Mouse (Mus musculus) MEL (cell line): ENCODE measurements around the gene 1110065P20Rik. TPM values are rescaled to one million over a fixed set of nuclear protein-coding genes. Genes with fewer than 3 reads are reported as not detected.

ENCODE experiments used
- DNase-seq: peaks from one replicate; pipeline ENCODE4 v3.0.0; 2011; ENCODE audit warnings: low read depth, low spot score
- H3K27ac ChIP-seq: 2 replicates; pipeline ENCODE4 v1.5.1; 2012; ENCODE audit warnings: low read depth, mild to moderate bottlenecking, control low read depth, low read length, moderate library complexity; ENCODE audit not compliant: control insufficient read depth
- H3K27me3 ChIP-seq, 2 experiments: fragments of 150-350 bp in 1 of 2; sonication (generic) in 1 of 2; 2 replicates each; pipeline ENCODE4 v1.6.1; 2012; ENCODE audit warnings: low read length in 2 of 2, mild to moderate bottlenecking in 2 of 2, improper control_type of control experiment in 1 of 2, moderate library complexity in 1 of 2; ENCODE audit not compliant: insufficient read depth in 2 of 2, control insufficient read depth in 1 of 2
- H3K36me3 ChIP-seq, 2 experiments: 2 replicates each; pipeline ENCODE4 v1.6.1; 2012 to 2014; ENCODE audit warnings: low read length in 2 of 2, improper control_type of control experiment in 1 of 2, inconsistent platforms in 1 of 2, mild to moderate bottlenecking in 1 of 2; ENCODE audit not compliant: insufficient read depth in 2 of 2, control insufficient read depth in 1 of 2
- H3K4me1 ChIP-seq, 2 experiments: fragments of 150-350 bp in 1 of 2; sonication (generic) in 1 of 2; 2 replicates each; pipeline ENCODE4 v1.6.1; 2012; ENCODE audit warnings: low read length in 2 of 2, improper control_type of control experiment in 1 of 2, mild to moderate bottlenecking in 1 of 2; ENCODE audit not compliant: insufficient read depth in 2 of 2, control insufficient read depth in 1 of 2
- H3K4me3 ChIP-seq, 2 experiments: fragments of 150-350 bp in 1 of 2; sonication (generic) in 1 of 2; 2 replicates each; pipeline ENCODE4 v1.5.1; 2012; ENCODE audit warnings: low read depth in 2 of 2, low read length in 2 of 2, mild to moderate bottlenecking in 2 of 2, moderate library complexity in 2 of 2, control low read depth in 1 of 2, improper control_type of control experiment in 1 of 2; ENCODE audit not compliant: control insufficient read depth in 1 of 2, insufficient read depth in 1 of 2
- H3K79me2 ChIP-seq: 2 replicates; pipeline ENCODE4 v1.6.1; 2012; ENCODE audit warnings: mild to moderate bottlenecking, low read length, moderate library complexity; ENCODE audit not compliant: control insufficient read depth, poor library complexity, insufficient read depth
- H3K9ac ChIP-seq: 2 replicates; pipeline ENCODE4 v1.6.1; 2012; ENCODE audit warnings: low read depth, mild to moderate bottlenecking, control low read depth, low read length, moderate library complexity; ENCODE audit not compliant: control insufficient read depth, poor library complexity, severe bottlenecking
- H3K9me3 ChIP-seq: fragments of 150-350 bp; sonication (generic); replicated peaks from 2 replicates; pipeline ENCODE4 v1.6.1; 2012; ENCODE audit warnings: mild to moderate bottlenecking, low read length, improper control_type of control experiment, moderate library complexity; ENCODE audit not compliant: insufficient read depth
- BHLHE40 ChIP-seq: IDR thresholded peaks from 2 replicates; pipeline ENCODE4 v1.6.1; 2012; ENCODE audit warnings: low read depth, mild to moderate bottlenecking, inconsistent platforms, low read length, improper control_type of control experiment, borderline replicate concordance
- CTCF ChIP-seq, 3 experiments: IDR thresholded peaks in 2 of 3; conservative IDR thresholded peaks in 1 of 3; 2 replicates each; pipeline ENCODE4 v1.5.1; 2011 to 2012; ENCODE audit warnings: low read length in 3 of 3, low read depth in 2 of 3, mild to moderate bottlenecking in 2 of 3, improper control_type of control experiment in 1 of 3, inconsistent platforms in 1 of 3, mixed read lengths in 1 of 3, moderate library complexity in 1 of 3; ENCODE audit not compliant: control insufficient read depth in 1 of 3, insufficient read depth in 1 of 3, poor library complexity in 1 of 3, severe bottlenecking in 1 of 3
- E2F4 ChIP-seq: IDR thresholded peaks from 2 replicates; pipeline ENCODE4 v1.6.1; 2011; ENCODE audit warnings: low read depth, low read length, improper control_type of control experiment, borderline replicate concordance
- ELF1 ChIP-seq: IDR thresholded peaks from 2 replicates; pipeline ENCODE4 v1.6.1; 2014; ENCODE audit warnings: low read depth, mild to moderate bottlenecking, inconsistent platforms, low read length, improper control_type of control experiment, moderate library complexity
- EP300 ChIP-seq, 2 experiments: IDR thresholded peaks; 2 replicates each; pipeline ENCODE4 v1.6.1; 2011; ENCODE audit warnings: improper control_type of control experiment in 2 of 2, low read length in 2 of 2, low read depth in 1 of 2, mild to moderate bottlenecking in 1 of 2
- ETS1 ChIP-seq: IDR thresholded peaks from 2 replicates; pipeline ENCODE4 v1.6.1; 2012; ENCODE audit warnings: low read depth, mild to moderate bottlenecking, inconsistent platforms, low read length, improper control_type of control experiment, moderate library complexity
- JUND ChIP-seq: IDR thresholded peaks from 2 replicates; pipeline ENCODE4 v1.6.1; 2011; ENCODE audit warnings: low read depth, mild to moderate bottlenecking, improper control_type of control experiment, low read length
- MAFK ChIP-seq: IDR thresholded peaks from 2 replicates; pipeline ENCODE4 v1.6.1; 2011; ENCODE audit warnings: low read depth, mild to moderate bottlenecking, low read length, improper control_type of control experiment, borderline replicate concordance
- MAZ ChIP-seq: IDR thresholded peaks from 2 replicates; pipeline ENCODE4 v1.6.1; 2012; ENCODE audit warnings: low read depth, mild to moderate bottlenecking, inconsistent platforms, low read length, improper control_type of control experiment
- MXI1 ChIP-seq: IDR thresholded peaks from 2 replicates; pipeline ENCODE4 v1.6.1; 2011; ENCODE audit warnings: mild to moderate bottlenecking, low read depth, low read length, improper control_type of control experiment
- MYC ChIP-seq: IDR thresholded peaks from 2 replicates; pipeline ENCODE4 v1.6.1; 2011; ENCODE audit warnings: low read depth, mild to moderate bottlenecking, low read length, improper control_type of control experiment, moderate library complexity
- NRF1 ChIP-seq: IDR thresholded peaks from 2 replicates; pipeline ENCODE4 v1.6.1; 2014; ENCODE audit warnings: low read depth, mild to moderate bottlenecking, inconsistent platforms, low read length, improper control_type of control experiment, moderate library complexity; ENCODE audit not compliant: poor library complexity, insufficient read depth, severe bottlenecking
- POLR2A ChIP-seq, 2 experiments: IDR thresholded peaks; 2 replicates each; pipeline ENCODE4 v1.6.1; 2011 to 2012; ENCODE audit warnings: low read length in 2 of 2, mild to moderate bottlenecking in 2 of 2, control low read depth in 1 of 2, improper control_type of control experiment in 1 of 2, low read depth in 1 of 2, moderate library complexity in 1 of 2; ENCODE audit not compliant: control insufficient read depth in 1 of 2, insufficient read depth in 1 of 2, poor library complexity in 1 of 2
- POLR2AphosphoS2 ChIP-seq: IDR thresholded peaks from 2 replicates; pipeline ENCODE4 v1.6.1; 2011; ENCODE audit warnings: low read length, improper control_type of control experiment
- RAD21 ChIP-seq: IDR thresholded peaks from 2 replicates; pipeline ENCODE4 v1.6.1; 2011; ENCODE audit warnings: mild to moderate bottlenecking, low read depth, low read length, improper control_type of control experiment
- SMC3 ChIP-seq: IDR thresholded peaks from 2 replicates; pipeline ENCODE4 v1.6.1; 2011; ENCODE audit warnings: low read depth, low read length, improper control_type of control experiment
- TAL1 ChIP-seq: IDR thresholded peaks from 2 replicates; pipeline ENCODE4 v1.6.1; 2012; ENCODE audit warnings: mild to moderate bottlenecking, inconsistent platforms, low read length, moderate library complexity, mixed read lengths
- UBTF ChIP-seq: IDR thresholded peaks from 2 replicates; pipeline ENCODE4 v1.6.1; 2012; ENCODE audit warnings: low read depth, mild to moderate bottlenecking, inconsistent platforms, low read length, improper control_type of control experiment, moderate library complexity, borderline replicate concordance; ENCODE audit not compliant: insufficient read depth
- ZC3H11A ChIP-seq: IDR thresholded peaks from 2 replicates; pipeline ENCODE4 v1.6.1; 2012; ENCODE audit warnings: low read depth, mild to moderate bottlenecking, inconsistent platforms, low read length, improper control_type of control experiment
- ZNF384 ChIP-seq: IDR thresholded peaks from 2 replicates; pipeline ENCODE4 v1.6.1; 2012; ENCODE audit warnings: low read depth, mild to moderate bottlenecking, inconsistent platforms, low read length, improper control_type of control experiment
- polyA plus RNA-seq, 2 experiments: library from polyadenylated mRNA; stranded (reverse) in 1 of 2; unstranded in 1 of 2; fragments of >175 nt in 1 of 2; fragments of >200 nt in 1 of 2; gene quantifications; 2 replicates each; pipeline versions ENCODE4 v1.2.1 to v1.2.4; 2012; ENCODE audit warnings: low replicate concordance in 2 of 2, low read depth in 1 of 2; ENCODE audit not compliant: insufficient read length in 2 of 2, insufficient read depth in 1 of 2, missing spikeins in 1 of 2
- total RNA-seq: library from RNA; depleted of rRNA; stranded (reverse); fragments of 300-350 nt; gene quantifications from 2 replicates; pipeline ENCODE4 v1.2.3, GENCODE M21; 2012

Gene 1110065P20Rik
- total and polyA plus RNA-seq, 3 experiments = 43.4 to 50.9 TPM; not detected in 1

- TF ChIP-seq ELF1 = 0 out of 2 replicates have a peak, but pooled peaks have one; percentile 35
- TF ChIP-seq MXI1 = peak; percentile 94
- peak in 1 of 2 experiments; percentile 57; a peak in 2 of 4 replicates for TF ChIP-seq EP300 (IDR thresholded peaks at IDR 0.05; ENCODE audit: low read depth in 1 of 2, low read length in 2 of 2)
- TF ChIP-seq MAFK = no peak
- no peak for TF ChIP-seq POLR2A (IDR thresholded peaks at IDR 0.05; ENCODE audit: control insufficient read depth in 1 of 2, insufficient read depth in 1 of 2, low read depth in 1 of 2, low read length in 2 of 2, poor library complexity in 1 of 2)
- peak; percentile 57 for TF ChIP-seq ZC3H11A
- TF ChIP-seq BHLHE40 = no peak
- no peak; the same call in 1 of the 2 replicates for TF ChIP-seq POLR2AphosphoS2
- TF ChIP-seq SMC3 = peak; percentile 67
These were observed 3.4 kb downstream of the 1110065P20Rik start (continued) for GRCm38 (mm10) chr4:124847573-124847972.

GRCm38 (mm10) chr4:124843493-124843892, 7.5 kb downstream of the 1110065P20Rik start:
- Histone ChIP-seq H3K27me3 (no peaks in the 10 kb centered on the region), H3K36me3 (peaks cover 1 to 2% of the 10 kb centered on the region in 2 experiments; a peak in 1 of 4 replicates), H3K9ac (no peak overlapping the region), H3K79me2 (no peaks in the 10 kb centered on the region), H3K9me3 (no peaks in the 10 kb centered on the region), H3K4me3 (no peak overlapping the region), H3K27ac (no peak overlapping the region), H3K4me1 (no peaks in the 10 kb centered on the region)
- peak; percentile 66 for DNase-seq
- TF ChIP-seq ZC3H11A = no peak
- TF ChIP-seq UBTF = no peak
- TF ChIP-seq JUND = no peak
- TF ChIP-seq MAZ = no peak
- TF ChIP-seq CTCF (IDR thresholded peaks at IDR 0.05 in 2 of 3, conservative IDR thresholded peaks at IDR 0.05 in 1 of 3; ENCODE audit: control insufficient read depth in 1 of 3, insufficient read depth in 1 of 3, low read depth in 2 of 3, low read length in 3 of 3, poor library complexity in 1 of 3, severe bottlenecking in 1 of 3) = peak; percentile 60 to 89 (median 67)
- no peak for TF ChIP-seq E2F4
- TF ChIP-seq ELF1 = no peak
- no peak for TF ChIP-seq TAL1
- TF ChIP-seq NRF1 = no peak
- TF ChIP-seq RAD21 = no peak
- TF ChIP-seq SMC3 = peak; percentile 19; the same call in 1 of the 2 replicates
- no peak for TF ChIP-seq MYC
- TF ChIP-seq BHLHE40 = no peak
- TF ChIP-seq ZNF384 = no peak
- TF ChIP-seq ETS1 = no peak
